Mouse (Mus musculus) c-Kit-positive CD71-positive TER-119-negative erythroid progenitor cells, embryonic 14.5 days (primary cell): Measurements from ENCODE around the gene D16Ertd472e.
A peak's percentile ranks its signal among the peaks of the same experiment; 100 is the strongest.
"Not testable (repeated sequence)": the region's sequence is repeated elsewhere in the genome, so short reads cannot be mapped to it uniquely, and the experiment has no call there.

ENCODE experiments used
- DNase-seq: peaks from one replicate; pipeline ENCODE4 v3.0.0-alpha.2; 2013; ENCODE audit warnings: low read depth

D16Ertd472e gene

GRCm38 (mm10) chr16:78564110-78564821, 12.2 kb downstream of the D16Ertd472e start:
- DNase-seq: no peak

GRCm38 (mm10) chr16:78563093-78563971, 13.2 kb downstream of the D16Ertd472e start:
- peak; percentile 44 for DNase-seq

- DNase-seq: no peak
Measured at GRCm38 (mm10) chr16:78560627-78561026, 15.9 kb downstream of the D16Ertd472e start.

- DNase-seq: no peak
Measured at GRCm38 (mm10) chr16:78560063-78560462, 16.4 kb downstream of the D16Ertd472e start.

- DNase-seq: no peak
Measured at GRCm38 (mm10) chr16:78557573-78557972, 18.9 kb downstream of the D16Ertd472e start.

- DNase-seq: no peak
Measured at GRCm38 (mm10) chr16:78554911-78555648, 21.4 kb downstream of the D16Ertd472e start.

GRCm38 (mm10) chr16:78547367-78547766, 29.1 kb downstream of the D16Ertd472e start:
- no peak for DNase-seq

- DNase-seq: no peak
Measured at GRCm38 (mm10) chr16:78546529-78546928, 30.0 kb downstream of the D16Ertd472e start.

- DNase-seq: no peak
Measured at GRCm38 (mm10) chr16:78540376-78541246, 35.9 kb downstream of the D16Ertd472e start.

- no peak for DNase-seq
Measured at GRCm38 (mm10) chr16:78537798-78538422, 38.6 kb downstream of the D16Ertd472e start.

- DNase-seq: no peak
Measured at GRCm38 (mm10) chr16:78537322-78537721, 39.2 kb downstream of the D16Ertd472e start.

- no peak for DNase-seq
Measured at GRCm38 (mm10) chr16:78534468-78534867, 42.0 kb downstream of the D16Ertd472e start.

- no peak for DNase-seq
Measured at GRCm38 (mm10) chr16:78531957-78532605, 44.4 kb downstream of the D16Ertd472e start.

GRCm38 (mm10) chr16:78522974-78523373, 53.5 kb downstream of the D16Ertd472e start:
- no peak for DNase-seq

GRCm38 (mm10) chr16:78518697-78519096, 57.8 kb downstream of the D16Ertd472e start:
- no peak for DNase-seq

GRCm38 (mm10) chr16:78517171-78517570, 59.3 kb downstream of the D16Ertd472e start:
- DNase-seq: no peak

- no peak for DNase-seq
Measured at GRCm38 (mm10) chr16:78511526-78511925, 65.0 kb downstream of the D16Ertd472e start.

GRCm38 (mm10) chr16:78502492-78502891, 74.0 kb downstream of the D16Ertd472e start:
- DNase-seq: no peak

- not testable (repeated sequence) for DNase-seq
Measured at GRCm38 (mm10) chr16:78492696-78493095, 83.8 kb downstream of the D16Ertd472e start.

- no peak for DNase-seq
Measured at GRCm38 (mm10) chr16:78490779-78491178, 85.7 kb downstream of the D16Ertd472e start.
